Mouse (Mus musculus): ENCODE measurements around the gene Pank4. TPM values are rescaled to one million over a fixed set of nuclear protein-coding genes. Genes with fewer than 3 reads are reported as not detected.
A peak's percentile ranks its signal among the peaks of the same experiment; 100 is the strongest.

The Pank4 gene
- polyA plus RNA-seq (2014; fragmentation: Nextera tagmentation; extraction: Ambion mirVana), result 49.3 and 51.0 TPM in 2 replicates

GRCm38 (mm10) chr4:154963901-154964580 lies at the start of gene Pank4:
Gene Pank4 (plus strand): TSS chr4:154964123.
- Histone ChIP-seq H3K4me3 (ENCODE audit: low read depth, low read length) (peak within 1 kb of the TSS; percentile 87), H3K9ac (peak within 1 kb of the TSS; percentile 80), H3K27ac (ENCODE audit: low read depth) (peak within 1 kb of the TSS; percentile 89), H3K4me1 (ENCODE audit: insufficient read depth) (peaks cover 6% of the 10 kb centered on the region), H3K4me2 (peak within 1 kb of the TSS; percentile 83), H3K9me3 (ENCODE audit: low read depth, low read length) (no peaks in the 10 kb centered on the region), H3K36me3 (ENCODE audit: insufficient read depth) (peaks cover 23% of the 10 kb centered on the region), H3K27me3 (ENCODE audit: insufficient read depth, low read length) (peaks cover 45% of the 10 kb centered on the region)
- WGBS, result 1% methylated on average over 66 of the region's 66 CpGs
- DNase-seq (peak; percentile 97), ATAC-seq (ENCODE audit: insufficient read depth) (peak; percentile 95)
- no peak for TF ChIP-seq CTCF (IDR thresholded peaks at IDR 0.05; ENCODE audit: low read depth)

GRCm38 (mm10) chr4:154914252-154914651 lies 49.7 kb upstream of the Pank4 start:
- Histone ChIP-seq H3K4me1 (ENCODE audit: insufficient read depth) (no peaks in the 10 kb centered on the region), H3K9ac (no peak overlapping the region), H3K36me3 (ENCODE audit: insufficient read depth) (no peaks in the 10 kb centered on the region), H3K27me3 (ENCODE audit: insufficient read depth, low read length) (no peaks in the 10 kb centered on the region), H3K4me2 (no peak overlapping the region), H3K27ac (ENCODE audit: low read depth) (no peak overlapping the region), H3K4me3 (ENCODE audit: low read depth, low read length) (no peak overlapping the region), H3K9me3 (ENCODE audit: low read depth, low read length) (no peaks in the 10 kb centered on the region)
- TF ChIP-seq CTCF (IDR thresholded peaks at IDR 0.05; ENCODE audit: low read depth), result no peak
- ATAC-seq (ENCODE audit: insufficient read depth) (no peak), DNase-seq (no peak)
- WGBS, result 95% methylated on average over 4 of the region's 4 CpGs

DNA sequence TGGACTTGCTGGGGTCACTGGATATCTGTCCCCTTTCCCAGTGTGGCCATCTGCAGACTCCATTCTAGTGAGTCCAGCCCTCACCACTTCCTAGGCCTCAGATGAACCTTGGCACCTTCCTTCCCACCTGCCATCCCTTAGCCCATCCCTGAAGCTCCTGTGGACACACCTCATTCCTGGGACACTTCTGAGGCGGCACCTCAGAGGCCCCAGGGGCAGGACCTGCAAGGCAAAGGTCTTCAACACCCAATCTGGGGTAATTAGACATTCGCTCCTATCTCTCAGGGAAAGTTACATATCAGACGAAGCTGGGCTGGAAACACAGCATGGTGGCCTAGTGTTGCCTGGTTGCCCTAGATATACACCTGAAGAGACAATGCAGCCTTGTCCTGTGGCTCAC lies 49.2 kb upstream of the Pank4 start:
- no peak for DNase-seq
- Histone ChIP-seq H3K9ac (no peak overlapping the region), H3K4me1 (ENCODE audit: insufficient read depth) (no peaks in the 10 kb centered on the region), H3K36me3 (ENCODE audit: insufficient read depth) (no peaks in the 10 kb centered on the region), H3K4me3 (ENCODE audit: low read depth, low read length) (no peak overlapping the region), H3K27me3 (ENCODE audit: insufficient read depth, low read length) (no peaks in the 10 kb centered on the region), H3K9me3 (ENCODE audit: low read depth, low read length) (no peaks in the 10 kb centered on the region), H3K4me2 (no peak overlapping the region), H3K27ac (ENCODE audit: low read depth) (no peak overlapping the region)
- no peak for ATAC-seq (ENCODE audit: insufficient read depth)
- 62% methylated on average over 3 of the region's 3 CpGs for WGBS
- no peak for TF ChIP-seq CTCF (IDR thresholded peaks at IDR 0.05; ENCODE audit: low read depth)

DNA sequence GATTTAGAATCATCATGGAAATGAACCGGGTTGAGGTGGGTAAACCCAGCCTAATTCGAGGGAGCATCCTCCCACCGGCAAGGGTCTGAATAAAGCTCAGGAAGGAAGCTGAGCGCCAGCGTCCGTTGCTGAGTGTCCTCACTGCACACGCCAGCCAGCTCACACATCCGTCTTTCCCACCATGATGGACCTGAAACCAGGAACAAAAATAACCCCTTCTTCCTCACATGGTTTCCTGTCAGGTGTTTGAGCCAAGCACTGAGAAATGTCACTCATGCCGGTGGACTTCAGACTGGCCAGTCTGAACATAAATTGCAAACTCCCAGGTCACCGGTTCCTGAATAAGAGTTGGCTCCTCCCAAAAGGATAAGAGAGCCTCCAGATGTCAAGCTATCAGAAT lies 48.6 kb upstream of the Pank4 start:
- no peak for TF ChIP-seq CTCF (IDR thresholded peaks at IDR 0.05; ENCODE audit: low read depth)
- no peaks in the 10 kb centered on the region for H3K36me3 ChIP-seq (ENCODE audit: insufficient read depth)
- H3K27ac ChIP-seq (ENCODE audit: low read depth), result no peak overlapping the region
- no peak overlapping the region for H3K4me3 ChIP-seq (ENCODE audit: low read depth, low read length)
- H3K9ac ChIP-seq, result no peak overlapping the region
- no peaks in the 10 kb centered on the region for H3K9me3 ChIP-seq (ENCODE audit: low read depth, low read length)
- ATAC-seq (ENCODE audit: insufficient read depth) (no peak), DNase-seq (no peak)
- WGBS, result 71% methylated on average over 10 of the region's 10 CpGs
- no peaks in the 10 kb centered on the region for H3K4me1 ChIP-seq (ENCODE audit: insufficient read depth)
- no peak overlapping the region for H3K4me2 ChIP-seq
- no peaks in the 10 kb centered on the region for H3K27me3 ChIP-seq (ENCODE audit: insufficient read depth, low read length)

DNA sequence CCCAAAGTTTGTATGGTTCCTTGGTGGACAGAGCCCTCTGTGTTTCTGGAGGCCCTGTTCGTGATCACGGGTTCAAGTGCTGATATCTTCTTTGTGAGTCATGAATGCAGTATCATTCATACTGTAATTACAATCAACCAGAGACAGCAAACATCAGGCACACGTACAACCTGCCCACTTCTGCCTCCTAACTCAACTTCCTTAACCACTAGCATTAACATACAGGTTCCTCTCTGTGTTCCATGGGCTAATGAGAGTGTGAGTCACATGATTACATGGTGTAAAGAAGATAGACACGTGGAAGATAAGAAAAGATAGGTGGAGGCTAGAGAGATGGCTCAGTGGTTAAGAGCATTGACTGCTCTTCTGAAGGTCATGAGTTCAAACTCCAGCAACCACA lies 47.3 kb upstream of the Pank4 start:
- no peak for TF ChIP-seq CTCF (IDR thresholded peaks at IDR 0.05; ENCODE audit: low read depth)
- Histone ChIP-seq H3K4me1 (ENCODE audit: insufficient read depth) (no peaks in the 10 kb centered on the region), H3K9me3 (ENCODE audit: low read depth, low read length) (no peaks in the 10 kb centered on the region), H3K27me3 (ENCODE audit: insufficient read depth, low read length) (no peaks in the 10 kb centered on the region), H3K4me2 (no peak overlapping the region), H3K36me3 (ENCODE audit: insufficient read depth) (no peaks in the 10 kb centered on the region), H3K9ac (no peak overlapping the region), H3K27ac (ENCODE audit: low read depth) (no peak overlapping the region), H3K4me3 (ENCODE audit: low read depth, low read length) (no peak overlapping the region)
- DNase-seq, result no peak
- WGBS, result 77% methylated on average over 4 of the region's 4 CpGs
- ATAC-seq (ENCODE audit: insufficient read depth), result no peak

DNA sequence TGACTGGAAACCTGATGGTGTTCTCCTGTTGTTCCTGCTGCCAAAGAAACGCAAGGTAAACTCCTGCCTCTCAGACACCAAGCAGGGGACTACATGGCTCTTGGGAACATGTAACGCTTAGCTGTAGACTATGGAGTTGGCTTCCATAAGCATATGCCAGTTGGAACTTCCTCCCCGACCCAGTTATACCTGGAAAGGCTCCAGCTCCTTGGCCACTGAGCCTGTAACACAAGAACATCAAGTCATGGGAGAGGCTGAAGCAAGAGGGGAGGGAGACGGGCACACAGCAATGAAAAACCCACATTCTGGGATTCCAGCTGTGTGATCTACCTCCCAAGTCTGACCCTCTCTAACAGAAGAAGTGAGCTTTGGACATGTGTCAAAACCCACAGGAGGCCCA lies 41.6 kb upstream of the Pank4 start:
- WGBS, result 73% methylated on average over 4 of the region's 4 CpGs
- Histone ChIP-seq H3K9ac (no peak overlapping the region), H3K27ac (ENCODE audit: low read depth) (no peak overlapping the region), H3K36me3 (ENCODE audit: insufficient read depth) (no peaks in the 10 kb centered on the region), H3K9me3 (ENCODE audit: low read depth, low read length) (no peaks in the 10 kb centered on the region), H3K4me3 (ENCODE audit: low read depth, low read length) (no peak overlapping the region), H3K27me3 (ENCODE audit: insufficient read depth, low read length) (no peaks in the 10 kb centered on the region), H3K4me1 (ENCODE audit: insufficient read depth) (no peaks in the 10 kb centered on the region), H3K4me2 (no peak overlapping the region)
- ATAC-seq (ENCODE audit: insufficient read depth) (no peak), DNase-seq (no peak)
- no peak for TF ChIP-seq CTCF (IDR thresholded peaks at IDR 0.05; ENCODE audit: low read depth)

DNA sequence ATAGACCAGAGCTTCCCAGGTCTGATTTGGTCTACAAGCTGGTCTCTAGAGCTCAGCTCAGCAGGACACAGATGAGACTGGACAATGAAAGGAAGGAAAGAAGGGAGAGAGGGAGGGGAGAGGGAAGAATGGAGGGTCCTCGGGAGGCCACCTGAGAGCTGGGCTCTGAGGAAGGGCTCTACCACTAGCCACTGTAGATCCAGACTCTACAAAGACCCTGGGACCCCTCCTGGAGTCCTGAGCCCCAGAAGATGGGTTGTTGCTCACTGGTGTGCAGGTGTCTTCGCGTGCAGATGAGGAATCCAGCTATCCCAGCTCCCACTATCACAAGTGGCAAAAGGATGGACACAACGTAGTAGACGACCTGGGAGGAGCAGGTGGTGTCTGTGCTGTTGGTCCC lies 41.0 kb upstream of the Pank4 start:
- H3K9ac ChIP-seq, result no peak overlapping the region
- no peaks in the 10 kb centered on the region for H3K9me3 ChIP-seq (ENCODE audit: low read depth, low read length)
- ATAC-seq (ENCODE audit: insufficient read depth), result no peak
- no peaks in the 10 kb centered on the region for H3K36me3 ChIP-seq (ENCODE audit: insufficient read depth)
- DNase-seq, result no peak
- TF ChIP-seq CTCF (IDR thresholded peaks at IDR 0.05; ENCODE audit: low read depth), result no peak
- no peak overlapping the region for H3K27ac ChIP-seq (ENCODE audit: low read depth)
- no peak overlapping the region for H3K4me3 ChIP-seq (ENCODE audit: low read depth, low read length)
- H3K27me3 ChIP-seq (ENCODE audit: insufficient read depth, low read length), result no peaks in the 10 kb centered on the region
- H3K4me1 ChIP-seq (ENCODE audit: insufficient read depth), result peaks cover under 1% of the 10 kb centered on the region; the same call in 1 of the 2 replicates
- WGBS, result 73% methylated on average over 5 of the region's 5 CpGs
- H3K4me2 ChIP-seq, result no peak overlapping the region
